Mouse (Mus musculus) olfactory bulb, adult 2 months (tissue): ENCODE data around the gene 3110082I17Rik.

Source experiments
- CTCF ChIP-seq: fragments of 200-500 bp; IDR thresholded peaks from 2 replicates; pipeline ENCODE4 v1.5.1; 2012; ENCODE audit warnings: low read depth, mild to moderate bottlenecking, low read length, moderate library complexity; ENCODE audit not compliant: insufficient read depth
- POLR2A ChIP-seq: fragments of 200-500 bp; IDR thresholded peaks from 2 replicates; pipeline ENCODE4 v1.6.1; 2012; ENCODE audit warnings: mild to moderate bottlenecking, low read depth, low read length, moderate library complexity; ENCODE audit not compliant: insufficient read depth

GRCm38 (mm10) chr5:139434940-139435339 is 25.4 kb downstream of the 3110082I17Rik start:
- no peak for TF ChIP-seq CTCF
- no peak for TF ChIP-seq POLR2A
